Mouse (Mus musculus): ENCODE measurements around the gene Tpgs1.
"Not testable (repeated sequence)": the region's sequence is repeated elsewhere in the genome, so short reads cannot be mapped to it uniquely, and the experiment has no call there.

The Tpgs1 gene

DNA sequence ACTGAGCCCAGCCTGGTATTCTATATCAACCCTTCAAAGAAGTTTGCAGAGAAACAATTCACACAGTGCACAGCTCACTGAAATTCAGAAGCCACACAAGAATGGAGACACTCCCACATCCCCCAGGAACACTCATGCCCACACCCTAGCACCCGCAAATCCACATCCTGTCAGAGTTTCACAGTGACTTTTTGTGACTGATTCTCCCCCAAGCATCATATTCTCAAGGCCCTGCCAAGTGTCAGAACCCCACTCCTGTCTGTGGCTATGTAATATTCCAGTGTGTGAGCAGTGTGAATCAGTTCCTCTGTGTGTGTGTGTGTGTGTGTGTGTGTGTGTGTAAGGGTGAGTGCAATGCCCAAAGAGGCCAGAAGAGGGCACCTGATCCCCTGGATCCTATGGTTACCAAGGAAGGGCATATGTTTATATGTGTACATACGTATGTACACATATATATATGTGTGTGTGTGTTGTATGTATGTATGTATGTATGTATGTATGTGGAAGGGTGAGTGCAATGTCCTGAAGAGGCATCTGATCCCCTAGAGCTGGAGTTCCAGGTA, 22.9 kb downstream of the Tpgs1 start:
- no peak for DNase-seq (ENCODE audit: low spot score)

DNA sequence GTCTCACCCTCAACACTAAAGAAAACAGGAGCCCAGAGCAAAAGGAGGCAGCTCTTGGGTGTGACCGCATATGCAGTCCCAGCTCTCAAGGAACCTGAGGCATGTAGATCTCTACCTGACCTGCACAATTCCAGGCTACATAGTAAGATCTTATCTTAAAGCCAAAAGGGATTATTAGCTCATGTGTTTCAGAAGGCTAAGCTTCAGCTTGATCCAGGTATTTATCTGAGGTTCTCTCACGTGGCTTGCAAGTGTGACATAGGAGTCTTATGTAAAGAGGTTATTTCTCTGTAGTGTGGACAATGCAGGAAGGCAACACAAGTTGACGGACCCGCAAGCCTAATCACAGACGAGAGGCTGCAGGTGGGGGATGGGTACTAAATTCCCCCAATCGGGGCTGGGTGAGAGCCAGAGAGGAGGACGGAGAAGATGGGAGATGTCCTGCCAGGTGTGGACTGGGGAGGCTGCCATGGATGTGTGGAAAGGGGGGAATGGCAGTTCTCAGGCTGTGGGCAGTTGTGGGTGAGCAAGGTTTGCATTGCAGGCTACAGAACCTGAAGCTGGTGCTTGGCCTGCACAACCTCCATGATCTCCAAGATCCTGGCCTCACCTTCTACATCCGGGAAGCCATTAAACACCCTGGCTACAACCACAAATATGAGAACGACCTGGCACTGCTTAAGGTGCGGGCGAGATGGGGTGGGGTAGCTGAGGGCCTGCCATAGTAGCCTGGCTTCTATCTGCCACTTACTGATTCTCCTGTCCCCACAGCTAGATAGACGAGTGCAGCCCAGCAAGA, 24.6 kb downstream of the Tpgs1 start:
- DNase-seq (ENCODE audit: low spot score) = no peak

DNA sequence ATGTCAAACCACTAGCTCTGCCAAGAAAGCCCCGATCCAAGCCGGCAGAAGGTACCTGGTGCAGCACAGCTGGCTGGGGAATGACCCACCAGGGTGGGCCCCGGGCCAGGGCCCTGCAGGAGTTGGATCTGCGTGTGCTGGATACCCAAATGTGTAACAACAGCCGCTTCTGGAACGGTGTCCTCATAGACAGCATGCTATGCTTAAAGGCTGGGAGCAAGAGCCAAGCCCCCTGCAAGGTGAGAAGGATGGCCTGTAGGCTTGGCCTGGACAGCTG, 25.1 kb downstream of the Tpgs1 start:
- no peak for DNase-seq (ENCODE audit: low spot score)

DNA sequence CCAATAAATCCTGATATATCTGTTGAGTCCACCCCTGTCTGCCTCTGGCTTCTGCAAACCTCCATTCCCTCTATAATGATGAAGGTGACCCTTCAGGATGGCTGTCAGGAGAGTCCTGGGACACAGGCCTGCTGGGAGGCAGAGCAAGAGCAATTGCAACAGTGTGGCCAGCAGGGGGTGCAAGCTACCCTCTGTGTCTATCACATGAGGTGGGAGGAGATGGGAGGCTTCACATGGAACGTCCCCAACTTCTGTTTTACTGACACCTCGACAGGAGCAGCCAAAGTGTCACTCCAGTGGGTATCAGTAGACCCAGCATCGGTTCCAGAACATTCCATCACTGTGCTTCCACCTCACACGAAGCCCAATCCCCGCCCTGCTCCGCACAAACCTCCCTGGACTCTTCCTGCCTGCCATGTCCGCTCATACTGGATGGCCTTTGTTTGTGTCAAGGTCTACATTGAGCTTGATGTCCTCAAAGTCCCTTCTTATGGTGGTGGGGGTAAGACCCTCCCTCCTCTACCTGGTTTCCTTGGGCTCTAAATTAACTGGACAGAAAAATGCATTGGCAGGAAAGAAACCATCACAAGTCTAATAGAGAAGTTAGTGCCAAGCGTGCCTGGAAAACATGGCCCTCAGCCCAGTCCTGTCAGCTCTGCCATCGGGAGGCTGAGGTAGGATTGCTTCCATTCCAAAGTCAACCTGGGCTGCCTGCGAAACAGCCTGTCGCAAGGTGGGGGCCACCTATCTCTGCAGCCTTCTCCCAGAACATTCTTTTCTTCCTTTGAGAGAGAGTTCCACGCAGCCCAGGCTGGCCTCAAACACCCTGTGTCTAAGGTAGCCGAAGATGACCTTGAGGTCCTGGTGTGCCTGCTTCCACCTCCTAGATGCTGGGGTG, 26.3 kb downstream of the Tpgs1 start:
- DNase-seq (ENCODE audit: low spot score) = peak; percentile 50

DNA sequence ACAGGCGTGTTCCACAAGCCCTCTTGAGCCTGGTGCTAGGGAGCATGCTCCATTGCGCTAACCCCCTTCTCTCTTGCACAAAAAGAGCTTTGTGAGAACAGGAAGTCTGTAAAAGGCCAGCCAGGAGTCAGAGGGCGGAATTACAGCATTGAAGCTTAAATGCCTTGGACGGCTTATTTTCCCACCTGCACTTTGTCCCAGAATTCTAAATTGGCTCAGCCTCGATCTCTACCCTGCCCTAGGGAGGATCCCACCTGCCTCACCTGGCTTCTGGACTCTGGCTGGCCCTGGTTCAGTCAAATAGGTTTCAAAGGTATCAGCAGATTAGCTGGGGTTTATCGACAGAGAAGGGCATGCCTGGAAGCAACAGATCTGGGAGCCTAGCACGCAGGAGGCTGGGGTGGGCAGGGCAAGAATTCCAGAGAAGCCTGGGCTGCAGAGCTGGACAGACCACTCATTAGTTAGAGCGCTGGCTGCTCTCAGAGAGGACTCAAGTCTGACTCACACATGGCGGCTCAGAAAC, 27.0 kb downstream of the Tpgs1 start:
- DNase-seq (ENCODE audit: low spot score) = no peak

DNA sequence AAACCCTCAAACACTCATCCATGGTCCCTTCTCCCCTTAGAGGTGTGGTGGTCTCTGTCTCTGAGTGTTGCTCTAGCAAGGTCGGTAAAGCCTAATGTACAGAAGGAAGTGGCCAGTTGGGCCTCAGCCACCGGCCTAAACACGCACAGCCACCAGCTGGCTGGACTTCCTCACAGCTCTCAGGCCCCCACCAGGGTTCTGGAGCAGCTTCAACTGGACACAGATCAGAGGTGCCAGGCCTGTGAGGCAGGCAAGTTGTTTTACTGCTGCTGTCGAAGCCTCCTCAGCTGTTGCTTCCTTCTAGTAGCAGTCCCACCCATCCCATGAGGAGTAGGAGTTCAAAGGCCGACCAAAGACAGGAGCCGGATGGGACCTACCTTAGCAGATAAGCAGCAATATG, 28.7 kb downstream of the Tpgs1 start:
- no peak for DNase-seq (ENCODE audit: low spot score)

DNA sequence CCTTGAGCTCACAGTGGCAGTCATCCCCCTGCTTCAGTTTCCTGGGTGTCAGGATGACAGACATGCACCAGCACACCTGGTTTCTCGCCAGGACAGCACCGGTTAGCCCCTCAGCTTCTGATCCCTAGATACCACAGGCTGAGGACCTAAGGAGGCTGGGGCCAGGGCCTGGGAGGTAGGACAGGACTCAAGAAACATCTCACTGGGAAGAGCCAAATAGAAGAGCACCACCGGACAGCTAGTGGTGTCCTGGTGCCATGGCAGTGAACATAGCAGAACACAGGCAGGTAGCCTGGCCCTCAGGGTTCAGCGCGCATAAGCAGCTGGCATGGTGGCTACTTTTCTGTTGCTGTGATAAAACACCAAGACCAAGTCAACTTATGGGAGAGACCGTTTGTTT, 29.3 kb downstream of the Tpgs1 start:
- no peak for DNase-seq (ENCODE audit: low spot score)

DNA sequence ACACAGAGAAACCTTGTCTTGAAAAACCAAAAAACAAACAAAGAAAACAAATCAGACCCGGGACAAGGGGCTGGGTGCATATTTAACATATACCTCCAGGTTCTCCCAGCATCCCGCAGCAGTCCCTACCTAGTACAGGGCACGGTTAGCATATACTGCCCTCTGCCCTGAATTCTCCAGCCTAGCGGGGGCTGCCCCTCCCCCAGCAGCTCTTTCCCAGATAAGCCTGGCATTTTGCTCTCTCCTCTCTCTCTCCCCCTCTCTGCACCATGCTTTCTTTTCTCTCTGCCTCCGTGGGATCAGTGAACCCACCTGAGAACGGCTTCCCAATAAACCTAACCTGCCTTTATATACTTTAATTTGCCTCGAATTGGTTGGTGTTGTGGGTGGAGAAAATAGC, 31.5 kb downstream of the Tpgs1 start:
- no peak for DNase-seq (ENCODE audit: low spot score)

DNA sequence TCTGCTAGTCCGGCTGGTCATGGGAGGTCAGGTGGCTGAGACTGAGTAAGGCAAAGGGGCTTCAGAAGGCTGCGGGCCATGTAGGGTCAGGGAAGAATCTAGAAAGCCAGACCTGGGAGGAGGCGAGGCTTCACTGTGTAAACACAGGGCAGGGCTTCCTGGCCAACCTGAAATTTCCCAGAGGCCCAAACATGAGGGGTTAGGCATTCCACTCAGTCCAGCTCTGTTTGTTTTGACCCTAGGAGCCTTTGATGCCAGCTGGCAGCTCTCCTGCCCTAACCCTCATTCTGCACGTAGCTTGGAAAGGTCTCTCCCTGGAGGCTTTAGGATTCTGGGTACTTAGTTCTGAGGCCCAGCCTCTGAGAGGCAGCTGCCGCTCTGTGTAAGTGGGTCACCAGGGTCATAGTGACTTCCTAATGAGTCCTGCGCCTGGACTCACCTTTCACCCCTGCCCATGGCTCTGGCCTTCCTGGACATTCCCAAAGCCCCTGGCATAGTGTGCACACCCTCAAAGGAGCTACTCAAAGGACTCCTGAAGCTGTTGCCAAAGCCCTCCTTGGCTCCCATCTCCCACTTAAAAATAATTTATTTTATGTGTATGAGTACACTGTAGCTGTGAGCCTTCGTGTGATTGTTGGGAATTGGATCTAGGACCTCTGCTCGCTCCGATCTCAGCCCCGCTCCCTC, 32.4 kb downstream of the Tpgs1 start:
- no peak for DNase-seq (ENCODE audit: low spot score)

DNA sequence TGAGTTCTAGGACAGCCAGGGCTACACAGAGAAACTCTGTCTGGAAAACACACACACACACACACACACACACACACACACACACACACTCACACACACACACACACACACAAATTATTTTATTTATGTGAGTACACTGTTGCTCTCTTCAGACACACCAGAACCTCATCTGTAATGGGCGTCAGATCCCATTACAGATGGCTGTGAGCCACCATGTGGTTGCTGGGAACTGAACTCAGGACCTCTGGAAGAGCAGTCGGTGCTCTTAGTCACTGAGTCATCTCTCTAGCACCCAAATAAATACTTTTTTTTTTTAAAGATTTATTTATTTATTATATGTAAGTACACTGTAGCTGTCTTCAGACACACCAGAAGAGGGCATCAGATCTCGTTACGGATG, 33.8 kb downstream of the Tpgs1 start:
- DNase-seq (ENCODE audit: low spot score) = not testable (repeated sequence)

DNA sequence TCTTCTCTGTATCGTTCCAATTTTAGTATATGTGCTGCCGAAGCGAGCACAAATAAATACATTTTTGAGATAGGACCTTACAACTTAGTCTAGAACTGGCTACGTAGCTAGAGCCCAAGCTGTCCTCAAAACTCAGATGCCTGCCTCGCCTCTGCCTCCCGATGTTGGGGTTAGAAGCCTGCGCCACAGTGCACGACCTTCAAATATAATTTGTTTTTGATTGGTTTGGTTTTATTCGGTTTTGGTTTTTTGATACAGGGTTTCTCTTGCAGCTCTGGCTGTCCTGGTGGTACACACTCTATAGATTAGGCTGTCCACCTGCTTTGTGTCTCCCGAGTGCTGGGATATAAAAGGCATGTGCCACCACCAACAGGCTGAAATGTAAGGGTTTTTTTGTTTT, 34.4 kb downstream of the Tpgs1 start:
- no peak for DNase-seq (ENCODE audit: low spot score)

DNA sequence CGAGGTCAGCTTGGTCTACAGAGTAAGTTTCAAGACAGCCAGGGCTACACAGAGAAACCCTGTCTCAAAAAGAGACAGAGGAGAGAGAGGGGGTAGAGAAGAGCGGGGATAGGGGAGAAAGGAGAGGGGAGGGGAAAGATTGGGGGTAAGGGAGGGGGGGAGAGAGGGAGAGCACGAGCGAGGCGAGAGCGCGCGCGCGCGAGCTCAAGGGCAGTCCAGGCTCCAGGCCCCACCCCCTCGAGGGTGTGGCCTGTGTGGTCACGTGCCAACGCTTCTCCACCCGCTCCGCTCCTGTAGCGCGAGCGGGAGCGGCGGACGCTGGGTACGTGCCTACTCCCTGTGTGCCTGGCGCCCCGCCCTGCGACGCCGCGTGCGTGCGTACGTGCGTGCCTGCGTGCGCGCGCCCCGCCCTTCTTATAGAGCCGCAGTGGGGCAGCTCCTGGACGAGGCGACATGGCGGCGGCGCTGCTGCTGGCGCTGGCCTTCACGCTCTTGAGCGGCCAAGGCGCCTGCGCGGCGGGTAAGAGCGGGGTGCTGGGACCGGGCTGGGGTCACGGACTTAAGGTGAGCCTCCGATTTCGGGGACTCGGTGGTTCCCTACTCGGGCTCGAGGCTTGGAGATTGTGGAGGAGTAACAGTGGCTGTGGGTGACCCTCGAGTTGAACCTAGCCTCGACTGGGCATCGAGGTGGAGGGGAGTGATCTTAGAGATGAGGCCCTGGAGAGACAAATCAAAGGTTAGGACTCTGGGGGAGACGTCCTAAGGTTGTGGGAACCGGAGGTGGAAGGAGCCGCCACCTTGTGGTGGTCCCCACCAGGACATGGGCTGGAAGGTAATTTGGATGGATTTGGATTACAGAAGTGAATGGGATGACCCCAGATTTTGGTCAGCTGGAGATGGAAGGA, 35.1 kb downstream of the Tpgs1 start, which contains the start of gene Bsg:
TSS of gene Bsg (plus strand) at position 427 of the 905 bp plus-strand sequence.
- DNase-seq (ENCODE audit: low spot score) = peak; percentile 99

DNA sequence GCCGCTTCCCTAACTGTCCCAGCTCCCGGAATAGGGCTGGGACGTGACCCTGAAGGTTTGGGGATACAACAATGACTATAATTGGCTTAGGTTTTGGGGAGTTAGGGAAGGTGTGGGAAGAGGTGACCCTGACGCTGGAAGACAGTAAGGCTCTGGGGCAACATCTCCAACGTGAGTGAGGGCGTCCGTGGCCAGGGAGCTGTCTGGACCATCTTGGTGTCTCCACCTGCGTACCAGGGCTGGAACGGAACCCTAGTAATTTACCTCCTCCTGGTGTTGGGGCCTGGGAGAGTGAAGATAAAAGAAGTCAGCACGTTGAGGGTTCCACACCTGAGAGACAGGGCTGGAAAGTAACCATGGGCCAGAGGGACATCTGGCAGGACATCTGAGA, 35.8 kb downstream of the Tpgs1 start:
- no peak for DNase-seq (ENCODE audit: low spot score)

DNA sequence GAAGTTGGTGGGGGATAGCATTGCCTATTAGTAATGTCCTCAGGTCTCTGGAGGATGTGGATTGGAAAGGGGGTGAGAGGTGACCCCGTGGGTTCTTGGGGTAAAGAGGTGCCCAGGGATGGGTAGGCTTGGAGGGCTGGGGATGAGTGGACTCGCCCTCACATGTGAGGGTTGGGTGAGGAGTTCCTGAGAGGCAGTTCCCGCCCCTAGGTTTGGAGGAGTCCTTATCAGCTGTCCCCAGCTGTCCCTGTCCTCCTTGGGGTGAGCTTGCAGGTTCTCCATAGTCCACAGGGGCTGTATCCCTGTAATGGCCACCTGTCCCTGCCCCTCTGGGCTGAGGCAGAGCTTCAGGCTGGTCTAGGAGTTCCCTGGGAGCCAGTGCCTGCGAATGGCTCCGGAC, 36.8 kb downstream of the Tpgs1 start:
- no peak for DNase-seq (ENCODE audit: low spot score)

DNA sequence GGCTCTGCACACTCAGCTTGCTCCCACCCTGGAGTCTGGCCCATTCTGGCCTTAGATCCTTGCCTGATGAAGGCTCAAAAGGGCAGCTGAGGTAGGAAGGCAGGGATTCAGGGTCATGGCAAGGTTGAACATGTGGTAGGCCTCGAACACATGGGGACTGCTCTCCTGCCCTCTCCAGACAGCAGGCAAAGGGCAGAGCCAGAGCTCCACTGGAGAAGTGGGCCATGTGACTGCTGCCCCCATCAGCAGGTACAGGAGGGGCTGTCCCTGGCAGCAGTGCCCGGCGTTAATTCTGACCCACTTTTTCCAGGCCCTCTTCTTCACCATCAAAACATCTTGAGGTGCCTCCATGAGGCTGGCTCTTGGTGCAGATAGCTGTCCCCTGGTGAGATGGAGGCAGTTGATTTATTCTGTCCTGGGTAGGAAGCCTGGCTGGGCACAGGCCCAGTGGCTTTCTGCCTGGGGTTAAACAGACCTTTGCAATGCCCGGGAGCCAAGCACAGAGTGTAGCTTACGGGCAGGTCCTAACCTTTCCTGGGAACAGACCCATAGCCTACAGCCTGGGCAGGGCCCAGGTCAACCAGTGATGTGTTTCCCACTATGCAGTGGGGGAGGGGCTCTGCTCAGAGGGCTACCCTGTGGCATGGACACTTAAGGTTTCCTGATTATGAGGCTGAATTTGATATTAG, 37.4 kb downstream of the Tpgs1 start:
- no peak for DNase-seq (ENCODE audit: low spot score)

DNA sequence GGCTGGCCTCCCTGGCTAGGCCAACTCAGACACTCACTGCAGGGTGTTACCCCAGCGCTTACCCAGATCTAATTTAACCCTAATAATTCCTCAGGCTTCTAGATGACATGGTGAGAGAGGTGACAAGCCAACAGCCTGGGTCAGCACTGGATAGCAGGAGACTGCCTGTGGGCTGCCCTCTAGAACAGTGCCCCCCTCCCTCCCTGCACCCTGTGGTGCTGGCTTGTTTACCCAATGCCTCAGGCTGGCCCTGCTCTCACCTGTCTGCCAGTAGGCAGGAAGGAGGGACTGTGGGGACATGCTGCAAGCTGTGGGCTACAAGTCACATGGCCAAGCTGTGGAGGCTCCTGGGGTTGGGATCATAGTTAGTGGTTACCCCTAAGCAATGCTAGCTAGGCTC, 38.0 kb downstream of the Tpgs1 start:
- DNase-seq (ENCODE audit: low spot score) = no peak

DNA sequence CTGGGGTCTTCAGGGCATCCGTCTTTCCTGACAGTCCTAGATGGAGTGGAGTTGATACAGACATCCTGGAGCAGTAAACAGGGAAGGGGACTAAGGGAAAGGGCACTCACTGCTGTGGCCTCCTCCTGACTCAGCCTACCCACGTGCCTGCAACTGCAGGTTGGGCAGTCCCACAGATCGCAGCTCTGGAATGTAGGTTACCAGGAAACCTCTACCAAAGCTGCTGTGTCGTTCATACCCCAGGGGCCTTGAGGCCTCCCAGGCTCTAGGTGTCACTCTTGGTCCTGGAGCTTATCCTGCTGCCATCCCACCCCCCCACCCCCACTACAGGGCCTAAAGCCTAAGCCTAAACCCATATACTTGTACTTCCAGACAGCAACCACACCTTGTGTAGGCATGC, 38.6 kb downstream of the Tpgs1 start:
- DNase-seq (ENCODE audit: low spot score) = no peak

DNA sequence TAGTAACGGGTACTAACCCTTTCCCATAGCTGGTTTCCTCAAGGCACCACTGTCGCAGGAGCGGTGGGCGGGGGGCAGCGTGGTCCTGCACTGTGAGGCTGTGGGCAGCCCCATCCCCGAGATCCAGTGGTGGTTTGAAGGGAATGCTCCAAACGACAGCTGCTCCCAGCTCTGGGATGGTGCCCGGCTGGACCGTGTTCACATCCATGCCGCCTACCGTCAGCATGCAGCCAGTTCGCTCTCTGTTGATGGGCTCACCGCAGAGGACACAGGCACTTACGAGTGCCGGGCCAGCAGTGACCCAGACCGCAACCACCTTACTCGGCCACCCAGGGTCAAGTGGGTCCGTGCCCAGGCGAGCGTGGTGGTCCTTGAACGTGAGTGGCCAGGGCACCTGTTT, 39.5 kb downstream of the Tpgs1 start:
- DNase-seq (ENCODE audit: low spot score) = no peak

DNA sequence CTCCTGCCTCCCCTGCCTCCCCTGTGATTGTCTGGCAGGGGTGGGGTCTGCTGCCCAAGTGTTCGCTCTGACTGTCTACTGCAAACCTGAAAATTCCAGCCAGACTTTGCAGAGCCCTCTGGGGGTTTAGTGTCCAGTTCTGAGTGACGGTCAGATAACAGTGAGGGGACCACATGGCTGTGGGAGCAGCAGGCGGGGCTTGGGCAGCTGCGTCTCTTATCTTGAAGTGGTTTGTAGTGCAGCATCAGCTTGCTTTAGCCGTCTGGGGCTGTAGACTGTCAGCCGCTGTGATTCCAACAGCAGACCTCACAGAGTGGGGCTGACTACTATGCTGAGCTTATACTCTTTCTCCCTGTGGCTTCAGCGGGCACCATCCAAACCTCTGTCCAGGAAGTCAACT, 40.1 kb downstream of the Tpgs1 start:
- no peak for DNase-seq (ENCODE audit: low spot score)

DNA sequence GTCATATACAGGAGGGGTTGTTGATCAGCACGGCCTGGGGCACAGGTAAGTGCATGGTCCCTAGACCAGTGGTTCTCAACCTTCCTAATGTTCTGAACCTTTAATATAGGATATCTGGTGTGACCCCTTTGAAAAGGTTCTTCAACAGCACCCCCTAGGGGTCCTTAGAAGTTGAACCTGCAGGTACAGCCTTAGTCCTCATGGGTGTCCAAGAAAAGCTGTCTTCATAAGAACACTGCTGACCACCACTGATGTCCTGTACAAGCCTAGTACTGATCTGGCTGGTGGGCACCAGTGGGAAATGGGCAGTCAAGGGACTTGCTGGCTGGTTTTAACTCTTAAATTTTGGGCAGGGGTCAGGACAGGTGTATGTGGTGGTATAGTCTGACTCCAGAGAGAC, 42.9 kb downstream of the Tpgs1 start:
- no peak for DNase-seq (ENCODE audit: low spot score)

Data from ovary, adult 18-20 months (tissue).